Mouse (Mus musculus): ENCODE measurements around the gene Snap25. TPM values are rescaled to one million over a fixed set of nuclear protein-coding genes. Genes with fewer than 3 reads are reported as not detected.

Snap25 gene
- polyA plus RNA-seq, 1 experiment from 2014 or later = 134 TPM

GRCm38 (mm10) chr2:136716400-136716799 is 3.1 kb downstream of the Snap25 start:
- no peaks in the 10 kb centered on the region for H3K27me3 ChIP-seq
- H3K27ac ChIP-seq = no peak overlapping the region
- H3K9me3 ChIP-seq = no peaks in the 10 kb centered on the region
- H3K4me1 ChIP-seq (replicated peaks) = peaks cover 38% of the 10 kb centered on the region
- H3K36me3 ChIP-seq = no peaks in the 10 kb centered on the region
- H3K9ac ChIP-seq = no peak overlapping the region
- peak overlapping the region; percentile 60 for H3K4me2 ChIP-seq
- 69% methylated on average over 1 of the region's 1 CpGs for WGBS
- peak overlapping the region; percentile 32; the same call in 1 of the 2 replicates for H3K4me3 ChIP-seq
- ATAC-seq (ENCODE audit: low FRiP score) = no peak

- no peak overlapping the region for H3K4me3 ChIP-seq
- H3K27ac ChIP-seq = no peak overlapping the region
- no peak overlapping the region for H3K4me2 ChIP-seq
- WGBS = 29% methylated on average over 4 of the region's 4 CpGs
- H3K4me1 ChIP-seq (replicated peaks) = peaks cover 22% of the 10 kb centered on the region
- H3K36me3 ChIP-seq = no peaks in the 10 kb centered on the region
- no peaks in the 10 kb centered on the region for H3K9me3 ChIP-seq
- H3K9ac ChIP-seq = no peak overlapping the region
- ATAC-seq (ENCODE audit: low FRiP score) = no peak
- H3K27me3 ChIP-seq = no peaks in the 10 kb centered on the region
These were observed 7.0 kb downstream of the Snap25 start for GRCm38 (mm10) chr2:136720235-136720634.

GRCm38 (mm10) chr2:136738260-136738659 is 25.0 kb downstream of the Snap25 start:
- Histone ChIP-seq H3K4me2 (no peak overlapping the region), H3K4me1 (replicated peaks) (0 out of 2 replicates have a peak, but pooled peaks cover 8% of the 10 kb centered on the region), H3K36me3 (peaks cover 8% of the 10 kb centered on the region; the same call in 1 of the 2 replicates), H3K27me3 (no peaks in the 10 kb centered on the region), H3K9me3 (peaks cover 8% of the 10 kb centered on the region; the same call in 1 of the 2 replicates), H3K27ac (no peak overlapping the region), H3K4me3 (no peak overlapping the region), H3K9ac (no peak overlapping the region)
- WGBS = 85% methylated on average over 2 of the region's 2 CpGs
- ATAC-seq (ENCODE audit: low FRiP score) = no peak

GRCm38 (mm10) chr2:136742230-136742629 is 29.0 kb downstream of the Snap25 start:
- H3K4me3 ChIP-seq = no peak overlapping the region
- no peak overlapping the region for H3K4me2 ChIP-seq
- ATAC-seq (ENCODE audit: low FRiP score) = no peak; the same call in 1 of the 2 replicates
- peaks cover 8% of the 10 kb centered on the region; the same call in 1 of the 2 replicates for H3K9me3 ChIP-seq
- H3K9ac ChIP-seq = no peak overlapping the region
- WGBS = 87% methylated on average over 2 of the region's 2 CpGs
- peaks cover 9% of the 10 kb centered on the region for H3K4me1 ChIP-seq (replicated peaks)
- no peak overlapping the region for H3K27ac ChIP-seq
- H3K27me3 ChIP-seq = no peaks in the 10 kb centered on the region
- H3K36me3 ChIP-seq = peaks cover 8% of the 10 kb centered on the region; the same call in 1 of the 2 replicates

GRCm38 (mm10) chr2:136744683-136745326 is 31.6 kb downstream of the Snap25 start:
- ATAC-seq (ENCODE audit: low FRiP score) = 0 out of 2 replicates have a peak, but pooled peaks have one; percentile 74
- no peak overlapping the region for H3K4me3 ChIP-seq
- WGBS = 78% methylated on average over 2 of the region's 2 CpGs
- H3K36me3 ChIP-seq = peaks cover 4% of the 10 kb centered on the region; the same call in 1 of the 2 replicates
- H3K27me3 ChIP-seq = no peaks in the 10 kb centered on the region
- no peak overlapping the region for H3K4me2 ChIP-seq
- H3K27ac ChIP-seq = peak overlapping the region; percentile 69; the same call in 1 of the 2 replicates
- H3K4me1 ChIP-seq (replicated peaks) = peaks cover 10% of the 10 kb centered on the region
- peaks cover 4% of the 10 kb centered on the region; the same call in 1 of the 2 replicates for H3K9me3 ChIP-seq
- no peak overlapping the region for H3K9ac ChIP-seq

- Histone ChIP-seq H3K9ac (no peak overlapping the region), H3K4me3 (no peak overlapping the region), H3K27me3 (no peaks in the 10 kb centered on the region), H3K36me3 (no peaks in the 10 kb centered on the region), H3K4me1 (replicated peaks) (peaks cover 10% of the 10 kb centered on the region), H3K4me2 (no peak overlapping the region), H3K27ac (peak overlapping the region; percentile 69; the same call in 1 of the 2 replicates), H3K9me3 (no peaks in the 10 kb centered on the region)
- 64% methylated on average over 7 of the region's 7 CpGs for WGBS
- no peak for ATAC-seq (ENCODE audit: low FRiP score)
These were observed 32.2 kb downstream of the Snap25 start for GRCm38 (mm10) chr2:136745327-136745994.

GRCm38 (mm10) chr2:136753682-136754081 is 40.4 kb downstream of the Snap25 start:
- no peak overlapping the region for H3K9ac ChIP-seq
- H3K4me3 ChIP-seq = no peak overlapping the region
- peak; percentile 74 for ATAC-seq (ENCODE audit: low FRiP score)
- H3K4me2 ChIP-seq = no peak overlapping the region
- H3K36me3 ChIP-seq = no peaks in the 10 kb centered on the region
- no peaks in the 10 kb centered on the region for H3K9me3 ChIP-seq
- 10% methylated on average over 3 of the region's 3 CpGs for WGBS
- peaks cover 12% of the 10 kb centered on the region for H3K4me1 ChIP-seq (replicated peaks)
- H3K27me3 ChIP-seq = no peaks in the 10 kb centered on the region
- H3K27ac ChIP-seq = peak overlapping the region; percentile 53; the same call in 1 of the 2 replicates

GRCm38 (mm10) chr2:136758809-136759551 is 45.7 kb downstream of the Snap25 start:
- no peak for ATAC-seq (ENCODE audit: low FRiP score)
- WGBS = 61% methylated on average over 5 of the region's 5 CpGs
- no peak overlapping the region for H3K27ac ChIP-seq

GRCm38 (mm10) chr2:136778156-136778555 is 64.9 kb downstream of the Snap25 start:
- H3K27me3 ChIP-seq = no peaks in the 10 kb centered on the region
- no peaks in the 10 kb centered on the region for H3K4me1 ChIP-seq (replicated peaks)
- H3K27ac ChIP-seq = no peak overlapping the region
- H3K9me3 ChIP-seq = no peaks in the 10 kb centered on the region
- H3K36me3 ChIP-seq = peaks cover 49% of the 10 kb centered on the region
- no peak overlapping the region for H3K9ac ChIP-seq
- no peak overlapping the region for H3K4me3 ChIP-seq
- 88% methylated on average over 2 of the region's 2 CpGs for WGBS
- no peak overlapping the region for H3K4me2 ChIP-seq
- no peak for ATAC-seq (ENCODE audit: low FRiP score)

More at GRCm38 (mm10) chr2:136758809-136759551, 45.7 kb downstream of the Snap25 start:
- H3K9me3 ChIP-seq = no peaks in the 10 kb centered on the region
- H3K4me1 ChIP-seq (replicated peaks) = peaks cover 9% of the 10 kb centered on the region; the same call in 1 of the 2 replicates
- no peak overlapping the region for H3K4me2 ChIP-seq
- no peaks in the 10 kb centered on the region for H3K27me3 ChIP-seq
- H3K9ac ChIP-seq = no peak overlapping the region
- H3K4me3 ChIP-seq = no peak overlapping the region
- peaks cover 3% of the 10 kb centered on the region; the same call in 1 of the 2 replicates for H3K36me3 ChIP-seq

- H3K4me1 ChIP-seq (replicated peaks) = no peaks in the 10 kb centered on the region
- H3K27me3 ChIP-seq = no peaks in the 10 kb centered on the region
- no peak overlapping the region for H3K9ac ChIP-seq
- no peak overlapping the region for H3K27ac ChIP-seq
- WGBS = 95% methylated on average over 3 of the region's 3 CpGs
- H3K9me3 ChIP-seq = no peaks in the 10 kb centered on the region
- no peak overlapping the region for H3K4me2 ChIP-seq
- no peak for ATAC-seq (ENCODE audit: low FRiP score)
- peaks cover 49% of the 10 kb centered on the region for H3K36me3 ChIP-seq
- no peak overlapping the region for H3K4me3 ChIP-seq
These were observed 65.4 kb downstream of the Snap25 start for GRCm38 (mm10) chr2:136778674-136779073.

GRCm38 (mm10) chr2:136780268-136780667 is 67.0 kb downstream of the Snap25 start:
- Histone ChIP-seq H3K9me3 (no peaks in the 10 kb centered on the region), H3K27me3 (no peaks in the 10 kb centered on the region), H3K4me1 (replicated peaks) (no peaks in the 10 kb centered on the region), H3K4me2 (no peak overlapping the region), H3K36me3 (peaks cover 46% of the 10 kb centered on the region), H3K4me3 (no peak overlapping the region), H3K27ac (no peak overlapping the region), H3K9ac (no peak overlapping the region)
- ATAC-seq (ENCODE audit: low FRiP score) = no peak

GRCm38 (mm10) chr2:136784310-136784709 is 71.1 kb downstream of the Snap25 start:
- Histone ChIP-seq H3K4me3 (no peak overlapping the region), H3K27me3 (no peaks in the 10 kb centered on the region), H3K9me3 (no peaks in the 10 kb centered on the region), H3K36me3 (peaks cover 27% of the 10 kb centered on the region), H3K27ac (no peak overlapping the region), H3K4me1 (replicated peaks) (no peaks in the 10 kb centered on the region), H3K4me2 (no peak overlapping the region), H3K9ac (no peak overlapping the region)
- 80% methylated on average over 4 of the region's 4 CpGs for WGBS
- ATAC-seq (ENCODE audit: low FRiP score) = no peak
